Mouse (Mus musculus) limb, embryonic 12.5 days (tissue): ENCODE results near the gene Mtmr1. TPM values are rescaled to one million over a fixed set of nuclear protein-coding genes. Genes with fewer than 3 reads are reported as not detected.

Experiments used
- ATAC-seq: fragments of 200-750 bp; cut with Nextera tagmentation; 2 replicates; pipeline ENCODE4 v1.8.0; 2017; ENCODE audit warnings: low read depth, moderate TSS enrichment; ENCODE audit not compliant: insufficient number of reproducible peaks, insufficient read depth, low FRiP score, low TSS enrichment
- H3K27ac ChIP-seq: fragments of 300-500 bp; sonication (generic); 2 replicates; pipeline ENCODE4 v1.5.1; 2016; ENCODE audit warnings: mild to moderate bottlenecking, moderate library complexity
- H3K27me3 ChIP-seq: fragments of 300-500 bp; sonication (generic); 2 replicates; pipeline ENCODE4 v1.6.1; 2016; ENCODE audit warnings: mild to moderate bottlenecking, moderate library complexity
- H3K36me3 ChIP-seq: fragments of 300-500 bp; sonication (generic); 2 replicates; pipeline ENCODE4 v1.6.1; 2016; ENCODE audit warnings: mild to moderate bottlenecking, moderate library complexity
- H3K4me1 ChIP-seq: fragments of 300-500 bp; sonication (generic); replicated peaks from 2 replicates; pipeline ENCODE4 v1.6.1; 2016
- H3K4me2 ChIP-seq: fragments of 300-500 bp; sonication (generic); 2 replicates; pipeline ENCODE4 v1.6.1; 2016; ENCODE audit warnings: mild to moderate bottlenecking, moderate library complexity
- H3K4me3 ChIP-seq: fragments of 300-500 bp; sonication (generic); replicated peaks from 2 replicates; pipeline ENCODE4 v1.5.1; 2016; ENCODE audit warnings: mild to moderate bottlenecking
- H3K9ac ChIP-seq: fragments of 300-500 bp; sonication (generic); replicated peaks from 2 replicates; pipeline ENCODE4 v1.6.1; 2016; ENCODE audit warnings: mild to moderate bottlenecking, moderate library complexity
- H3K9me3 ChIP-seq: fragments of 300-500 bp; sonication (generic); 2 replicates; pipeline ENCODE4 v1.6.1; 2016; ENCODE audit warnings: mild to moderate bottlenecking, moderate library complexity
- WGBS: fragments of 180-500 bp; shearing (Covaris S2); methylation state at CpG from one replicate; pipeline ENCODE4 v1.1.7; 2016; 5-methylcytosine and 5-hydroxymethylcytosine counted together
- polyA plus RNA-seq: library from polyadenylated mRNA; unstranded; fragments of >200 nt; fragmentation: Nextera tagmentation; extraction: Ambion mirVana; gene quantifications from 2 replicates; pipeline ENCODE4 v1.2.1, GENCODE M21; 2016

Gene Mtmr1
- polyA plus RNA-seq, 1 experiment from 2014 or later, result 8.9 TPM

DNA sequence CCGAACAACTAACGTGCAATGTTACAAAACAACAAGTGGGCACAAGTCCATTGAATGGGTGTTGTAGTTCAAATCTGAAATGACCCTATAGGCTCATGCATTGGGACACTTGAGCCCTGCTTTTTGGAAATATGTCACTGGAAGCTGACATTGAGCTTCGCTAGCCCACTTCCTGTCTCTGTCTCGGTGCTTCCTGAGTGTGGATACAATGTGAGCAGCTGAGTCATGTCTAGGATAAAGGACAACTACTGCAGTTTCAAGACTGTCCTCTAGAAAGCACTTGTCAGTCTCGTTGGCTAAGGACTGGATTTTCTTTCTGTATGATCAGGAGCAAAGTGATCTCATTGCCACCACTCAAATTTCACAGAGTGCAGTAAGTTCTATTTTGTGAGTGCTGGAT is 78.4 kb downstream of the Mtmr1 start:
- Histone ChIP-seq H3K9ac (no peak overlapping the region), H3K27ac (no peak overlapping the region), H3K4me3 (no peak overlapping the region), H3K9me3 (no peaks in the 10 kb centered on the region), H3K4me2 (no peak overlapping the region), H3K27me3 (no peaks in the 10 kb centered on the region), H3K4me1 (no peaks in the 10 kb centered on the region), H3K36me3 (no peaks in the 10 kb centered on the region)
- WGBS, result 86% methylated on average over 5 of the region's 5 CpGs
- ATAC-seq, result no peak

DNA sequence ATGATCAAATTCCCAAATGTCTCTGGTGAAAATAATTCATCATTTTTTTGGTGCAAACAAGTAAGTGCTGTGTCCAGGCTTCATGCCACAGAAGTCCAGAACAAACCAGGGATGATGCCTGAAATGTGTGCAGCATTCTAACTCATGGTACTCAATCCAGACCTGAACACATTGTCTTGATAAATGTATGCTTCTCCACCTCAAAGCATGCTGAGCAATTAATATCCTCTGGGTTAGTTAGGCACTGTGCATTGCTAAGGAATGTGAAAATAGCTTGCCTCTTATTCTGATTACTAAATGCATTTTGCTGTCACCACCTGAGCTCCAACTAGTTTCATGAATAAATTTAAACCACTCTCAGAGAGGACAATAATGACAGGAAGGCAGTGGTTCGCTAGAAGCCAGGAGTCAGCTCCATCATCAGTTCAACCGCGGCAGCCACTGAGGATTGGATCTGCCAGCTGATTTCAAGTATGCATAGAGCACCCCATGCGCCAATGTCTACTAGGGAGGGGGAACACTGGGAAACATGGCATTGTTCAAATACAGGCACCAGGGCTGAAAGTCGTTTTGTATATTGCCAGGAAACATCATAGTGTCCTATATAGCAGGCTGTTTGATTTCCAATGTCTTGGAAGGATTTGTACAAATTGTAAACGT is 91.6 kb downstream of the Mtmr1 start:
- Histone ChIP-seq H3K4me1 (no peaks in the 10 kb centered on the region), H3K4me2 (no peak overlapping the region), H3K9me3 (no peaks in the 10 kb centered on the region), H3K27me3 (no peaks in the 10 kb centered on the region), H3K36me3 (no peaks in the 10 kb centered on the region), H3K27ac (no peak overlapping the region), H3K9ac (no peak overlapping the region), H3K4me3 (no peak overlapping the region)
- ATAC-seq, result no peak
- WGBS, result 78% methylated on average over 6 of the region's 6 CpGs

DNA sequence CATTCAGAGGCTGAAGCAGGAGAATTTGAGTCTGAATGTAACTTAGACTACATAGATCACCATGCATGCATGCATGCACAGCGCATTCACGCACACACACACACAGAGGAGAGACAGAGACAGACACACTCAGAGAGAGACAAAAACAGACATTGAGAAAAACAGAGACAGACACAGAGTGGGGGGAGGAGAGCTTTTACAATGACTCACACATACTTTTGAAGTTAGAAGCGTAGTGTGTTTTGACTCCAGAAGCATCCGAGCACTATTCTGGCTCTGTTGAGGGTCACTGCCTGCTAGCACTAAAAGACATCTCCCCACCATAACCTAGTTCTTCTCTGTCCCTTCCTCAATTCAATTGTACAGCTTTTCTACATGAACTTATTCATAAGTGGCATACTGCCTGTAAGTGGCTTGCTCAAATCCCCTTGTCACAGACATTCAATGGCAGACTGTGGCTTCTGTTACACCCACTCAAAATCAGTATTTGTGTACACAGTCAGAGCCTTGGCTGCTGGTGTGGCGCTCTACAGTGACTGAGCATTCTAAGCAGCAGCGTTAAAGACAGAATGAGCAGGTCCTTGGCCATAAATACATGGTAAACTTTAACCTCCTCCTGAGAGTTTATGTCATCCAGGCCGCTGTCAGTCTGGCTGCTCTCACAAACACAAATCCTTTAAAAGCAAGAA is 99.7 kb downstream of the Mtmr1 start:
- no peak for ATAC-seq
- no peaks in the 10 kb centered on the region for H3K36me3 ChIP-seq
- WGBS, result 86% methylated on average over 7 of the region's 7 CpGs
- no peak overlapping the region for H3K9ac ChIP-seq
- no peaks in the 10 kb centered on the region for H3K4me1 ChIP-seq
- H3K27me3 ChIP-seq, result no peaks in the 10 kb centered on the region
- H3K4me3 ChIP-seq, result no peak overlapping the region
- H3K4me2 ChIP-seq, result no peak overlapping the region
- H3K27ac ChIP-seq, result no peak overlapping the region
- H3K9me3 ChIP-seq, result no peaks in the 10 kb centered on the region

DNA sequence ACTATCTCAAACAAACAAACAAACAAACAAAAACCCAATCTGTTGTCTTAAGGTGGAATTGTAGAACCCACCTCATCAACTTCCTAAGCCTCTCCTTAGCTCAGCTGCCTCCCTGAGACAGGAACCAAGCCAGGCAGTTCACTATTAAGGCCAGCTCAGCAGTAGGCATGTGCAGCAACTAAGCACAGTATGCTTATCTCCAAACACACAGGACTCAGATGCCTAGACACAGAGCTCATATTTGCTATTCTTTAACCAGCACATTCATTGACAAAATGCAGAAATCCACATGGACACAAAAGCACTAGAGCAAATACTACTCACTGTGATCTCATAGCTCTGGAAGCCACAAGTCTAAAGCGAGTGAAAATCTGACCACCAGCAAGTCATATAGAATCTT is 100.9 kb downstream of the Mtmr1 start:
- no peak for ATAC-seq
- H3K27me3 ChIP-seq, result no peaks in the 10 kb centered on the region
- H3K9me3 ChIP-seq, result no peaks in the 10 kb centered on the region
- H3K4me1 ChIP-seq, result no peaks in the 10 kb centered on the region
- no peaks in the 10 kb centered on the region for H3K36me3 ChIP-seq
- H3K27ac ChIP-seq, result no peak overlapping the region
- 78% methylated on average over 1 of the region's 1 CpGs for WGBS
- H3K4me2 ChIP-seq, result no peak overlapping the region
- no peak overlapping the region for H3K4me3 ChIP-seq
- no peak overlapping the region for H3K9ac ChIP-seq

DNA sequence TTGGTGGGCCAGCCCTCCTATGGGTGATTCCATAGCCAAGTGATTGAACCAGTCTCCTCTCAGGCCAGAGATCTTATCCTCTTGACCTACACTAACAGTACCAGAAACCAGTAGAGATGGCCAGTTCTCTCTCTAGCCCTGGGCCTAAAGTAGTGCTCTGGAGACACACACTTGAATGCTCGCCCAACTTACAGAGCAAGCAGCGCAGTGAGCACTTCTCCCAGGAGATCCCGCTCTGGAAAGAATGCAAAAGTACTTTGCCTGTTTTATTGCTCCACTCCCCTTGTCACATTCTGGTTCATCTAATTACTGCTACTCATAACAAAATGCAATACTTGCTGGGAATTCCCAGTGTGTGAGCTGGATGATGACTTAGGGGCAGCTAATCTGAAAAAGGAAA is 102.9 kb downstream of the Mtmr1 start:
- Histone ChIP-seq H3K4me2 (no peak overlapping the region), H3K27ac (no peak overlapping the region), H3K9me3 (no peaks in the 10 kb centered on the region), H3K27me3 (no peaks in the 10 kb centered on the region), H3K36me3 (no peaks in the 10 kb centered on the region), H3K4me1 (no peaks in the 10 kb centered on the region), H3K9ac (no peak overlapping the region), H3K4me3 (no peak overlapping the region)
- no peak for ATAC-seq
- 91% methylated on average over 3 of the region's 3 CpGs for WGBS

Other genes with a start within 250 kb of the Mtmr1 start
- 2.6 and 3.2 TPM in 2 replicates for gene Mtm1, start 154.0 kb upstream of the Mtmr1 start, polyA plus RNA-seq
- 29.2 and 31.4 TPM in 2 replicates for gene Cd99l2, start 128.1 kb downstream of the Mtmr1 start, polyA plus RNA-seq
- 601 and 622 TPM in 2 replicates for gene Hmgb3, start 191.2 kb downstream of the Mtmr1 start, polyA plus RNA-seq